Mouse (Mus musculus): ENCODE results near the gene Rab4a. TPM values are rescaled to one million over a fixed set of nuclear protein-coding genes. Genes with fewer than 3 reads are reported as not detected.

Rab4a gene
- polyA plus RNA-seq, 1 experiment from 2014 or later = 64.3 TPM

DNA sequence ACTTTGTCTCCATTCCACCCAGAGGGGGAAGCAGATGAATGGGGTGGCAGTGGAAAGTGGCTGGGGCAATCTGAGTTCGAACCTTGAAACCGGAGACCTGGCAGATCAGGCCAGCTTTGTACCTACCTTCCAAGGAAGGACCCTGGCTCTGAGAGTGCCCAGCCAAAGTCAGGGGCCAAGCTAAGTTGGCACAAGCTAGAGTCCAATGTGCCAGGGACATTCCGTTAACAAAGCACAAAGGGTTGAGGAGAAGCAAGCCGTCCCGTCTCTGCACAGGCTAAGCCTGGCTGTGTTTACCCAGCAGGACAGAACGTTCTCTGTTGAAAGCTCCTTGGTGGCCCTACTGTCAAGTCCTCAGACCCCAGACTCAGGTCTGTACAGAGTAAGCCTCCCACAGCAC, 19.6 kb upstream of the Rab4a start:
- Histone ChIP-seq H3K27me3 (ENCODE audit: control insufficient read depth, insufficient read depth, low read length) (no peaks in the 10 kb centered on the region), H3K4me3 (ENCODE audit: low read depth, low read length) (no peak overlapping the region), H3K4me2 (replicated peaks; ENCODE audit: low read depth, low read length) (no peak overlapping the region), H3K36me3 (ENCODE audit: control insufficient read depth, insufficient read depth, low read length) (no peaks in the 10 kb centered on the region), H3K9me3 (ENCODE audit: control insufficient read depth, low read length) (no peaks in the 10 kb centered on the region), H3K27ac (ENCODE audit: low read depth, low read length) (no peak overlapping the region), H3K9ac (ENCODE audit: low read depth, low read length) (no peak overlapping the region), H3K4me1 (replicated peaks; ENCODE audit: control insufficient read depth, insufficient read depth, low read length) (no peaks in the 10 kb centered on the region)
- WGBS = 83% methylated on average over 6 of the region's 6 CpGs
- ATAC-seq (ENCODE audit: low FRiP score) (no peak), DNase-seq (ENCODE audit: low spot score) (no peak)

GRCm38 (mm10) chr8:123786644-123787043, 19.1 kb upstream of the Rab4a start:
- H3K4me1 ChIP-seq (replicated peaks; ENCODE audit: control insufficient read depth, insufficient read depth, low read length) = peaks cover 4% of the 10 kb centered on the region; the same call in 1 of the 2 replicates
- DNase-seq (ENCODE audit: low spot score) = no peak
- ATAC-seq (ENCODE audit: low FRiP score) = no peak
- H3K4me3 ChIP-seq (ENCODE audit: low read depth, low read length) = no peak overlapping the region
- 73% methylated on average over 6 of the region's 6 CpGs for WGBS
- H3K36me3 ChIP-seq (ENCODE audit: control insufficient read depth, insufficient read depth, low read length) = no peaks in the 10 kb centered on the region
- H3K9ac ChIP-seq (ENCODE audit: low read depth, low read length) = no peak overlapping the region
- no peaks in the 10 kb centered on the region for H3K27me3 ChIP-seq (ENCODE audit: control insufficient read depth, insufficient read depth, low read length)
- H3K4me2 ChIP-seq (replicated peaks; ENCODE audit: low read depth, low read length) = no peak overlapping the region
- H3K9me3 ChIP-seq (ENCODE audit: control insufficient read depth, low read length) = no peaks in the 10 kb centered on the region
- H3K27ac ChIP-seq (ENCODE audit: low read depth, low read length) = no peak overlapping the region

DNA sequence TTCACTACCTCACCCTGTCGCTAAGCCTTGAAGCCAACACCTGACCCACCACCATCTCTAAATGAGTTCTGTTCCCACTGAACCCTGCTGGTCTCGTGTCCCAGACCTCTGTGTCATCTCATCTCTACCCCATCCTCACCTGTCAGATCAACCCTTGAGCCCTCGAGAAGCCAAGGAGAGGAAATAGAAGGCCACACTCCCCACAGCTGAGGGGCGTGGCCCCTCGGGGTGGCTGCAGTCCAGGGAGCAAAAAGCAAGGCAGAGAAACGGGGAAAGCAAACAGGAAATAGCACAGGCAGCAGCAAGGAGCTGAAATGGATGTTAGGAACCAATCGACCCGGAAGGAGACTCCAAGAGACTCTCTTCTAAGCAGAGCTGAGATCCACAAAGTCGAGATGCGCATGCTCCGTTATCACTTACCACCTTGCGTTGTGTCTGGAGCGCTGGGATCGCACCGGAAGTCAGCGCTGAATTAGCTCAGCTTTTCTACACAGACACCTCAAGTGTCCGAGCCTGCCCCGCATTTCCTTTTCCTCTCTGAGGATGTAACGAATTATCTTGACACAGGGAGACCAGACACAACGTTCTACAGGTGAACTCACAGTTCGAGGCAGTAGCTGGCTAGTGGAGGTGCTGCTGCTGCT, 18.4 kb upstream of the Rab4a start:
- WGBS = 67% methylated on average over 21 of the region's 21 CpGs
- ATAC-seq (ENCODE audit: low FRiP score) = no peak
- no peak overlapping the region for H3K27ac ChIP-seq (ENCODE audit: low read depth, low read length)

DNA sequence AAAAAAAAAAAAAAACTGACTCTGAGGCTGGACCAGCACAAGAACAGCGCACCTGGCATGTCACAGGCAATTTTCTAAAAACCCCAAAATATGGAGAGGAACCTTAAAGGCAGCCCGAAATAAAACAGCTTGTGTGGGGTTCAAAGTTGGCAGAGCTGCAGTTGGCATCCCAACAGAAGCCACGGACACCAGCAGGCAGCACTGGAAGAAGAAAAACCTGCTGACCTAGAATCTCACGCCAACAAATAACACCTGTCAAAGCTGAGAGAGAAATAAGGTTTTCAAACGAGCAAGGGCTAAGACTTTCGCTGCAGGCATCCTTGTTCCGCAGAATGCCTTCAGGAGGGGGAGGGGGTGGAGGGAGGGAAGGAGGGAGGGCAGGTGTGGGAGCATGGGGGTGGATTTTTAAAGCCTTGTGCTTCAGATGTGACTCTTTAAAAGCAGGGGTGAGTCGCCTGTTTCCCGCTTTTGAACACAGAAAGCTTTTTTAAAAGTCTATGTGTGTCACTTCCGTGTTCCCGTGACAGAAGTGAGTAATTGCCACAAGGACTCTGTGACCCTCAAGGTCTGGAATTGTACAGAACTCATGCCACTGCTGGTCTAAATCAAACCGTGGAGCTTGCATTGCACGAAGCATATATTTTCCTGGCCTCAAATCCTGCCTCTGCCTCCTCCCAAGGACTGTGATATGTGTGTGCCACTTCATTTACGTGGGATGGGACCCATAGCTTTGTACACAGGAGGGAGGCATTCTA, 17.2 kb upstream of the Rab4a start:
- no peak overlapping the region for H3K4me3 ChIP-seq (ENCODE audit: low read depth, low read length)
- H3K9ac ChIP-seq (ENCODE audit: low read depth, low read length) = no peak overlapping the region
- WGBS = 56% methylated on average over 14 of the region's 14 CpGs
- peaks cover 7% of the 10 kb centered on the region; the same call in 1 of the 2 replicates for H3K4me1 ChIP-seq (replicated peaks; ENCODE audit: control insufficient read depth, insufficient read depth, low read length)
- H3K27ac ChIP-seq (ENCODE audit: low read depth, low read length) = no peak overlapping the region
- no peaks in the 10 kb centered on the region for H3K9me3 ChIP-seq (ENCODE audit: control insufficient read depth, low read length)
- no peaks in the 10 kb centered on the region for H3K36me3 ChIP-seq (ENCODE audit: control insufficient read depth, insufficient read depth, low read length)
- ATAC-seq (ENCODE audit: low FRiP score) = no peak
- no peaks in the 10 kb centered on the region for H3K27me3 ChIP-seq (ENCODE audit: control insufficient read depth, insufficient read depth, low read length)
- DNase-seq (ENCODE audit: low spot score) = no peak
- H3K4me2 ChIP-seq (replicated peaks; ENCODE audit: low read depth, low read length) = no peak overlapping the region

More for the DNA sequence above, 18.4 kb upstream of the Rab4a start:
- peaks cover 7% of the 10 kb centered on the region; the same call in 1 of the 2 replicates for H3K4me1 ChIP-seq (replicated peaks; ENCODE audit: control insufficient read depth, insufficient read depth, low read length)
- H3K27me3 ChIP-seq (ENCODE audit: control insufficient read depth, insufficient read depth, low read length) = no peaks in the 10 kb centered on the region
- H3K4me3 ChIP-seq (ENCODE audit: low read depth, low read length) = no peak overlapping the region
- H3K4me2 ChIP-seq (replicated peaks; ENCODE audit: low read depth, low read length) = no peak overlapping the region
- H3K9ac ChIP-seq (ENCODE audit: low read depth, low read length) = no peak overlapping the region
- no peaks in the 10 kb centered on the region for H3K36me3 ChIP-seq (ENCODE audit: control insufficient read depth, insufficient read depth, low read length)
- DNase-seq (ENCODE audit: low spot score) = no peak
- H3K9me3 ChIP-seq (ENCODE audit: control insufficient read depth, low read length) = no peaks in the 10 kb centered on the region

DNA sequence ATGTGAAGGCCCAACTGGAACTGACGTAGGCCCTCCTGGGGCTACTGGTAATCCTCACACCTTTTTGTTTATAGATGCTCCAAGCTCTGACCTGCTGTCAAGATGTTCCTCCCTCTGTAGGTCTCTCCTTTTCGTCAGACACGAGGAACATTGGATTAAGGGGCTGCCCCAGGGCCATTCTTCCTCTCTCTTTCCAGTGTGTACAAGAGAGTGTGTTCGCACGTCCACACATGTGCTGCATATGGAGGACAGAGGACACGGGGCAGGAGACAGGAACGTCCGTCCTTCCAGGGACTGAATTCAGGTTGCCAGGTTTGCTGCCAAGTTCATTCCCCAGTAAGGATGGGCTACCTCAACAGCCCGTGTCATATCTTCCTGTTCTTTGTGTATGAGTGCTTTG, 16.3 kb upstream of the Rab4a start:
- ATAC-seq (ENCODE audit: low FRiP score) (no peak), DNase-seq (ENCODE audit: low spot score) (no peak)
- Histone ChIP-seq H3K27ac (ENCODE audit: low read depth, low read length) (no peak overlapping the region), H3K9ac (ENCODE audit: low read depth, low read length) (no peak overlapping the region), H3K4me3 (ENCODE audit: low read depth, low read length) (no peak overlapping the region), H3K9me3 (ENCODE audit: control insufficient read depth, low read length) (no peaks in the 10 kb centered on the region), H3K4me2 (replicated peaks; ENCODE audit: low read depth, low read length) (no peak overlapping the region), H3K27me3 (ENCODE audit: control insufficient read depth, insufficient read depth, low read length) (no peaks in the 10 kb centered on the region), H3K36me3 (ENCODE audit: control insufficient read depth, insufficient read depth, low read length) (no peaks in the 10 kb centered on the region), H3K4me1 (replicated peaks; ENCODE audit: control insufficient read depth, insufficient read depth, low read length) (peaks cover 7% of the 10 kb centered on the region; the same call in 1 of the 2 replicates)
- WGBS = 77% methylated on average over 9 of the region's 9 CpGs

DNA sequence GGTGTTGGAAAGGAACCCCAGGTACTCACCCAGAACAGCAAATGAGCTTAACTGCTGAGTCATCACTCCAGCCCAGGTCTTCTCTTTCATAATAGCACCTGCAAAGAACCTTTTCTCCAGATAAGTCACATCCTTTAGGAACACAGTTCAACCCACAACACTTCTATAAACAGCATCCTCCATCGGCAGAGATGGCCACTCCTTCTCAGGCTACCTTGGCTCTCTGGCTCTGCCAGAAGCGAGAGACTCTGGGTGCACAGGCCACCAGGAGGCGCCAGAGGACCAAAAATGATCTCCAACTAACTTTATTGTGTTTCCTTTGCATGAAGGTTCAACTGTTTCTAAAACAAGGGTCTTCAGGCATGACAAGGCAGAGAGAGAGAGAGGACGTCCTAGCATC, 15.8 kb upstream of the Rab4a start:
- Histone ChIP-seq H3K27ac (ENCODE audit: low read depth, low read length) (peak overlapping the region; percentile 89; the same call in 1 of the 2 replicates), H3K4me1 (replicated peaks; ENCODE audit: control insufficient read depth, insufficient read depth, low read length) (peaks cover 7% of the 10 kb centered on the region; the same call in 1 of the 2 replicates)
- peak; percentile 41; the same call in 1 of the 2 replicates for ATAC-seq (ENCODE audit: low FRiP score)

DNA sequence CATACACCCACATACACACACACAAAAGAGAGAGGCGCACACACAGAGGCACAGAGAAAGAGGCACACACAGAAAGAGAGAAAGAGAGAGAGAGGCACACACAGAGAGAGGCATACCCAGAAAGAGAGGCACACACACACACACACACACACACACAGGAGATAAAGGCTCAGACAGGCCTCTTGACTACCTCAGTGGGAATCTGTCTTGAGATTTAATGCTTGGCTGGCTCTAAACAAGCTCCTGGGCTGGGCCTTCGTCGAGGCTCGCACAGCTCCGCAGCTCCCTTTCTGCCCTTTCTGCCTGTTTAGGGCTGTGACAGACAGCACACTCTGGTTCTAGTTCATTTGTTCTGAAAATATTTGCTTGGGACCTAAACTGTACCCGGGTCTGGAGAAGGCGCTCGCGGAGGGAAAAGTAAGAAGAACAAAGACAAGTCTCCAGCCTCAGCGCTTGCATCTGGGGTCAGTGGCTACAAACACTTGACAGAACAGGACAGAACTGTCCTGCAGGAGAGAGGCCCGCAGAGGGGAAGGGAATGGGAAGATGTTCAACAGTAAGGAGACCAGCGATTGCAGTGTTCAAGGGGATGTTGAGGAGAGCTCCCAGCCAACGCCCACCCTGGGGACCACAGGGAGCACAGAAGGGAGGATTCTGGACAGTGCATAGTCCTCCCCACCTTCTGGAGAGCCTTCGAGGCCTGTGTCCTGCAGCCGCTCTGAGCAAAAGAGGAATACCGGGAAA, 14.5 kb upstream of the Rab4a start:
- 33% methylated on average over 16 of the region's 16 CpGs for WGBS
- no peaks in the 10 kb centered on the region for H3K27me3 ChIP-seq (ENCODE audit: control insufficient read depth, insufficient read depth, low read length)
- peak; percentile 70 for DNase-seq (ENCODE audit: low spot score)
- peak overlapping the region; percentile 52 for H3K9ac ChIP-seq (ENCODE audit: low read depth, low read length)
- H3K4me1 ChIP-seq (replicated peaks; ENCODE audit: control insufficient read depth, insufficient read depth, low read length) = peaks cover 7% of the 10 kb centered on the region; the same call in 1 of the 2 replicates
- no peaks in the 10 kb centered on the region for H3K9me3 ChIP-seq (ENCODE audit: control insufficient read depth, low read length)
- H3K27ac ChIP-seq (ENCODE audit: low read depth, low read length) = peak overlapping the region; percentile 89
- peak; percentile 87 for ATAC-seq (ENCODE audit: low FRiP score)
- H3K4me3 ChIP-seq (ENCODE audit: low read depth, low read length) = no peak overlapping the region
- peak overlapping the region; percentile 2; the same call in 1 of the 2 replicates for H3K4me2 ChIP-seq (replicated peaks; ENCODE audit: low read depth, low read length)
- no peaks in the 10 kb centered on the region for H3K36me3 ChIP-seq (ENCODE audit: control insufficient read depth, insufficient read depth, low read length)

More for the DNA sequence above, 15.8 kb upstream of the Rab4a start:
- 0% methylated on average over 4 of the region's 4 CpGs for WGBS
- H3K4me3 ChIP-seq (ENCODE audit: low read depth, low read length) = no peak overlapping the region
- peak; percentile 95 for DNase-seq (ENCODE audit: low spot score)
- no peaks in the 10 kb centered on the region for H3K36me3 ChIP-seq (ENCODE audit: control insufficient read depth, insufficient read depth, low read length)
- H3K9ac ChIP-seq (ENCODE audit: low read depth, low read length) = no peak overlapping the region
- no peak overlapping the region for H3K4me2 ChIP-seq (replicated peaks; ENCODE audit: low read depth, low read length)
- H3K9me3 ChIP-seq (ENCODE audit: control insufficient read depth, low read length) = no peaks in the 10 kb centered on the region
- no peaks in the 10 kb centered on the region for H3K27me3 ChIP-seq (ENCODE audit: control insufficient read depth, insufficient read depth, low read length)

- H3K4me1 ChIP-seq (replicated peaks; ENCODE audit: control insufficient read depth, insufficient read depth, low read length) = peaks cover 7% of the 10 kb centered on the region; the same call in 1 of the 2 replicates
- DNase-seq (ENCODE audit: low spot score) = no peak
- H3K27me3 ChIP-seq (ENCODE audit: control insufficient read depth, insufficient read depth, low read length) = no peaks in the 10 kb centered on the region
- H3K27ac ChIP-seq (ENCODE audit: low read depth, low read length) = peak overlapping the region; percentile 89
- 70% methylated on average over 7 of the region's 7 CpGs for WGBS
- H3K9me3 ChIP-seq (ENCODE audit: control insufficient read depth, low read length) = no peaks in the 10 kb centered on the region
- ATAC-seq (ENCODE audit: low FRiP score) = no peak
- H3K36me3 ChIP-seq (ENCODE audit: control insufficient read depth, insufficient read depth, low read length) = no peaks in the 10 kb centered on the region
- no peak overlapping the region for H3K4me3 ChIP-seq (ENCODE audit: low read depth, low read length)
- H3K9ac ChIP-seq (ENCODE audit: low read depth, low read length) = peak overlapping the region; percentile 52
- no peak overlapping the region for H3K4me2 ChIP-seq (replicated peaks; ENCODE audit: low read depth, low read length)
These were observed 13.9 kb upstream of the Rab4a start for GRCm38 (mm10) chr8:123791845-123792225.

Measured in hindbrain, embryonic 11.5 days (tissue).